Mouse (Mus musculus) kidney, embryonic 16.5 days (tissue): ENCODE results near the gene Hmgb2. TPM values are rescaled to one million over a fixed set of nuclear protein-coding genes. Genes with fewer than 3 reads are reported as not detected.
A peak's percentile ranks its signal among the peaks of the same experiment; 100 is the strongest.

Source experiments
- ATAC-seq: fragments of 200-750 bp; cut with Nextera tagmentation; 2 replicates; pipeline ENCODE4 v1.8.0; 2017; ENCODE audit warnings: moderate TSS enrichment; ENCODE audit not compliant: low FRiP score, low TSS enrichment
- H3K27ac ChIP-seq: fragments of 300-500 bp; sonication (generic); 2 replicates; pipeline ENCODE4 v1.5.1; 2014; ENCODE audit warnings: low read length
- H3K27me3 ChIP-seq: fragments of 300-500 bp; sonication (generic); 2 replicates; pipeline ENCODE4 v1.6.1; 2014; ENCODE audit warnings: low read length, control low read depth, mixed read lengths; ENCODE audit not compliant: insufficient read depth
- H3K36me3 ChIP-seq: fragments of 300-500 bp; sonication (generic); 2 replicates; pipeline ENCODE4 v1.6.1; 2014; ENCODE audit warnings: low read length, control low read depth, mixed read lengths; ENCODE audit not compliant: insufficient read depth
- H3K4me1 ChIP-seq: fragments of 300-500 bp; sonication (generic); 2 replicates; pipeline ENCODE4 v1.6.1; 2014; ENCODE audit warnings: low read length, control low read depth, mixed read lengths; ENCODE audit not compliant: insufficient read depth
- H3K4me2 ChIP-seq: fragments of 300-500 bp; sonication (generic); replicated peaks from 2 replicates; pipeline ENCODE4 v1.6.1; 2014; ENCODE audit warnings: low read depth, low read length
- H3K4me3 ChIP-seq: fragments of 300-500 bp; sonication (generic); 2 replicates; pipeline ENCODE4 v1.5.1; 2014; ENCODE audit warnings: mild to moderate bottlenecking, low read length
- H3K9ac ChIP-seq: fragments of 300-500 bp; sonication (generic); replicated peaks from 2 replicates; pipeline ENCODE4 v1.6.1; 2014; ENCODE audit warnings: low read length
- H3K9me3 ChIP-seq: fragments of 300-500 bp; sonication (generic); 2 replicates; pipeline ENCODE4 v1.6.1; 2016; ENCODE audit warnings: low read length, control low read depth
- WGBS: fragments of 180-500 bp; shearing (Covaris S2); extraction: QIAGEN DNeasy Blood & Tissue Kit; methylation state at CpG from one replicate; pipeline ENCODE4 v1.1.7; 2014; 5-methylcytosine and 5-hydroxymethylcytosine counted together
- polyA plus RNA-seq: library from polyadenylated mRNA; unstranded; fragments of >200 nt; fragmentation: Nextera tagmentation; extraction: Ambion mirVana; gene quantifications from 2 replicates; pipeline ENCODE4 v1.2.1, GENCODE M21; 2015

Gene Hmgb2
- polyA plus RNA-seq, 1 experiment from 2014 or later = 309 TPM

DNA sequence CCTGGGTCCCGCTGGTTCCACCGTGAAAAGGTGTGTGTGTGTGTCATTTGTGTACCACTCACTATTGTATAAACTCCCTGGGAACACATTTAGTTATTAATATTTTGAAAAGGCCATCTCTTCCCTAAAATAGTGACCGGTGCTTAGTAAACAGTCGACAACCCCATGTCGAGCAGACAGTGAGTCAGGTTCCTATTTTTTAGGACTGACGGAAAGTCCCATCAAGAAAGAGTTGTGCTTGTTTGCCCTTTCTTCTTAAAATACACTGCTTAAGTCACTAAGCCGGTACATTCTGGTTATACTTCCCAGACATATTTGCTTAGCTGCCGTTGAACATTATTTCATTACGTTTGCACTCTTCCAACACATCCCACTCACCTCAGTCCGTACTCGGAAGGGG, 29.2 kb downstream of the Hmgb2 start:
- H3K27me3 ChIP-seq = no peaks in the 10 kb centered on the region
- H3K9me3 ChIP-seq = no peaks in the 10 kb centered on the region
- no peak overlapping the region for H3K27ac ChIP-seq
- H3K36me3 ChIP-seq = peaks cover 2% of the 10 kb centered on the region; the same call in 1 of the 2 replicates
- no peak overlapping the region for H3K9ac ChIP-seq
- no peak overlapping the region for H3K4me3 ChIP-seq
- H3K4me2 ChIP-seq = no peak overlapping the region
- 89% methylated on average over 11 of the region's 11 CpGs for WGBS
- ATAC-seq = no peak; the same call in 1 of the 2 replicates
- H3K4me1 ChIP-seq = peaks cover 4% of the 10 kb centered on the region; the same call in 1 of the 2 replicates

GRCm38 (mm10) chr8:57541405-57541804, 29.7 kb downstream of the Hmgb2 start:
- WGBS = 86% methylated on average over 9 of the region's 9 CpGs
- Histone ChIP-seq H3K27ac (no peak overlapping the region), H3K4me1 (peaks cover 4% of the 10 kb centered on the region; the same call in 1 of the 2 replicates), H3K4me3 (no peak overlapping the region), H3K27me3 (no peaks in the 10 kb centered on the region), H3K9ac (no peak overlapping the region), H3K9me3 (no peaks in the 10 kb centered on the region), H3K4me2 (no peak overlapping the region), H3K36me3 (no peaks in the 10 kb centered on the region)
- no peak for ATAC-seq

GRCm38 (mm10) chr8:57546401-57546800, 34.7 kb downstream of the Hmgb2 start:
- no peak for ATAC-seq
- Histone ChIP-seq H3K27me3 (no peaks in the 10 kb centered on the region), H3K36me3 (peaks cover 4% of the 10 kb centered on the region; the same call in 1 of the 2 replicates), H3K4me3 (no peak overlapping the region), H3K9me3 (no peaks in the 10 kb centered on the region), H3K9ac (no peak overlapping the region), H3K4me1 (peaks cover 4% of the 10 kb centered on the region; the same call in 1 of the 2 replicates), H3K4me2 (no peak overlapping the region), H3K27ac (no peak overlapping the region)
- 91% methylated on average over 3 of the region's 3 CpGs for WGBS

GRCm38 (mm10) chr8:57546834-57547233, 35.1 kb downstream of the Hmgb2 start:
- Histone ChIP-seq H3K4me2 (no peak overlapping the region), H3K4me1 (peaks cover 4% of the 10 kb centered on the region; the same call in 1 of the 2 replicates), H3K9me3 (no peaks in the 10 kb centered on the region), H3K4me3 (no peak overlapping the region), H3K36me3 (peaks cover 9% of the 10 kb centered on the region), H3K27ac (no peak overlapping the region), H3K27me3 (no peaks in the 10 kb centered on the region), H3K9ac (no peak overlapping the region)
- ATAC-seq = no peak
- 58% methylated on average over 3 of the region's 3 CpGs for WGBS

GRCm38 (mm10) chr8:57547581-57547980, 35.9 kb downstream of the Hmgb2 start:
- no peaks in the 10 kb centered on the region for H3K27me3 ChIP-seq
- peaks cover 4% of the 10 kb centered on the region; the same call in 1 of the 2 replicates for H3K4me1 ChIP-seq
- no peak overlapping the region for H3K4me3 ChIP-seq
- H3K9ac ChIP-seq = no peak overlapping the region
- WGBS = 38% methylated on average over 12 of the region's 12 CpGs
- peaks cover 10% of the 10 kb centered on the region for H3K36me3 ChIP-seq
- no peak for ATAC-seq
- H3K9me3 ChIP-seq = no peaks in the 10 kb centered on the region
- H3K4me2 ChIP-seq = no peak overlapping the region
- H3K27ac ChIP-seq = no peak overlapping the region

GRCm38 (mm10) chr8:57552102-57553032, 40.7 kb downstream of the Hmgb2 start:
- no peak overlapping the region for H3K4me3 ChIP-seq
- no peaks in the 10 kb centered on the region for H3K9me3 ChIP-seq
- no peak for ATAC-seq
- H3K9ac ChIP-seq = no peak overlapping the region
- no peak overlapping the region for H3K27ac ChIP-seq
- WGBS = 84% methylated on average over 14 of the region's 14 CpGs
- peaks cover 10% of the 10 kb centered on the region for H3K36me3 ChIP-seq
- no peaks in the 10 kb centered on the region for H3K27me3 ChIP-seq
- no peaks in the 10 kb centered on the region for H3K4me1 ChIP-seq
- H3K4me2 ChIP-seq = no peak overlapping the region

DNA sequence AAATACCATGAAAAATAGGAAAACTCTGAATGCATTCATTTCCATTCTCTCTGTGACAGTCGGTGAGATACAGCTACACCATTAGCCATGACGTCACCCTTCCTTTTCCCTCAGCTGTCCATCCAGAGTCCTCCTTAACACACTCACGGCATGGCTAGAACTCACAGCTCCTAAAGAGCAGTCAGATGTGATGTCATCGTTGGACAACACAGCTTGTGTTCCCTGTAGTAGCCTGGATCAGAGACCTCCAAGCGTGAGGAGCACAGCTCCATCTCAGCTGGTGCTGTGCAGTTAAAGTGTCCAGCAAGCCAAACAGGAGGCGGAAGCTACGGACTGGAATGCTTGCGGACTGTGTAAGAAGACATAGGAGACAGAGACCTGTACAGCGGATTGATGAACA, 49.2 kb downstream of the Hmgb2 start:
- H3K9ac ChIP-seq = no peak overlapping the region
- 0 out of 2 replicates have a peak, but pooled peaks cover 4% of the 10 kb centered on the region for H3K36me3 ChIP-seq
- no peak overlapping the region for H3K4me2 ChIP-seq
- no peaks in the 10 kb centered on the region for H3K9me3 ChIP-seq
- WGBS = 79% methylated on average over 9 of the region's 9 CpGs
- no peak overlapping the region for H3K4me3 ChIP-seq
- no peaks in the 10 kb centered on the region for H3K27me3 ChIP-seq
- no peaks in the 10 kb centered on the region for H3K4me1 ChIP-seq
- ATAC-seq = peak; percentile 54; the same call in 1 of the 2 replicates
- no peak overlapping the region for H3K27ac ChIP-seq

DNA sequence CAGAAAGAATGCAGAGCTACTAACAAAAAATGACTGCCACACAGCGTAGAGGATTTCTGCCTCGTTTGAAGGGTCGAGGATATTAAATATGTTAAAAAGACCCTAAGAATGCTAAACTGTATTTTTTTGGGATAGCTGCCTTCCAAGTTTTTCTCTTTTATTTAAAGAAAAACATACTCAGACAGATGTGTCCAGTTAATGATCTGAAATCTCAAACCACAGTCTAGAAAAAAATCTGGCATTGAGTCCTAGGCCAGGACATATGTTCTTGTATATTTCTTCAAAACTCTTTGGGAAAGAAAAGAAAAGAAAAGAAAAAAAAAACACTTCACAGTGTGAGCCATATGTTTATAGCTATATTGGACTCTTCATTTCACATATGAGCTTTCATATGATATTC, 51.0 kb downstream of the Hmgb2 start:
- 71% methylated on average over 3 of the region's 3 CpGs for WGBS
- Histone ChIP-seq H3K4me2 (no peak overlapping the region), H3K4me1 (no peaks in the 10 kb centered on the region), H3K9me3 (no peaks in the 10 kb centered on the region), H3K27ac (no peak overlapping the region), H3K36me3 (0 out of 2 replicates have a peak, but pooled peaks cover 4% of the 10 kb centered on the region), H3K9ac (no peak overlapping the region), H3K4me3 (no peak overlapping the region), H3K27me3 (no peaks in the 10 kb centered on the region)
- no peak for ATAC-seq

GRCm38 (mm10) chr8:57563726-57564125, 52.0 kb downstream of the Hmgb2 start:
- Histone ChIP-seq H3K4me3 (no peak overlapping the region), H3K36me3 (0 out of 2 replicates have a peak, but pooled peaks cover 4% of the 10 kb centered on the region), H3K9me3 (no peaks in the 10 kb centered on the region), H3K4me1 (peaks cover 2% of the 10 kb centered on the region), H3K27me3 (no peaks in the 10 kb centered on the region), H3K9ac (no peak overlapping the region), H3K27ac (no peak overlapping the region), H3K4me2 (no peak overlapping the region)
- no peak for ATAC-seq
- 85% methylated on average over 15 of the region's 15 CpGs for WGBS

DNA sequence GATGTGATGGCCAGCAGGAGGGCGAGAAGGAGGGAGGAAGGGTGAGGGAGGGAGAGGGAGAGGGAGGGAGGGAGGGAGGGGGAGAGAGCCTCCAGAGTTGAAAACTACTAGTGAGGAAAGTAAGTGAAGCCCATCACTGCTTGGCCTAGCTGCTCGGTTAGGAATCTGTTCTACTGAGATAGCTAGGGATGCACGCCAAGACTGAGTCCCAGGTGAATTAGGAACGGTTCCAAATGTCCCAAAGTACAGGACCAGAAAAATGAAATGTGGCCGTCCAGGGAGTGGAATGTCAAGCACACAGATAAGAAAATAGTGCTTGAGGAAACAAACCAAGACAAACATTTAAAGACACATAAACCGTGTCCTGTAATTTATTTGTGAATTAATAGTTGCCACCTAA, 53.3 kb downstream of the Hmgb2 start:
- 0 out of 2 replicates have a peak, but pooled peaks cover 4% of the 10 kb centered on the region for H3K36me3 ChIP-seq
- H3K27ac ChIP-seq = no peak overlapping the region
- H3K9me3 ChIP-seq = no peaks in the 10 kb centered on the region
- H3K4me3 ChIP-seq = no peak overlapping the region
- H3K27me3 ChIP-seq = no peaks in the 10 kb centered on the region
- H3K9ac ChIP-seq = no peak overlapping the region
- ATAC-seq = no peak
- 61% methylated on average over 6 of the region's 6 CpGs for WGBS
- H3K4me2 ChIP-seq = no peak overlapping the region
- H3K4me1 ChIP-seq = peaks cover 11% of the 10 kb centered on the region
